Mouse (Mus musculus) midbrain, embryonic 16.5 days (tissue): ENCODE measurements around the gene Vgll4. TPM values are rescaled to one million over a fixed set of nuclear protein-coding genes. Genes with fewer than 3 reads are reported as not detected.

Experiments
- ATAC-seq: fragments of 200-750 bp; cut with Nextera tagmentation; 2 replicates; pipeline ENCODE4 v1.8.0; 2017; ENCODE audit warnings: moderate TSS enrichment
- H3K27ac ChIP-seq: fragments of 300-500 bp; sonication (generic); 2 replicates; pipeline ENCODE4 v1.5.1; 2014; ENCODE audit warnings: mild to moderate bottlenecking, low read length, mixed read lengths
- H3K27me3 ChIP-seq: fragments of 300-500 bp; sonication (generic); 2 replicates; pipeline ENCODE4 v1.6.1; 2014; ENCODE audit warnings: low read depth, low read length, mixed read lengths; ENCODE audit not compliant: control insufficient read depth, insufficient read depth
- H3K36me3 ChIP-seq: fragments of 300-500 bp; sonication (generic); 2 replicates; pipeline ENCODE4 v1.6.1; 2014; ENCODE audit warnings: mild to moderate bottlenecking, low read length, moderate library complexity, mixed read lengths; ENCODE audit not compliant: control insufficient read depth, insufficient read depth
- H3K4me1 ChIP-seq: fragments of 300-500 bp; sonication (generic); 2 replicates; pipeline ENCODE4 v1.6.1; 2014; ENCODE audit warnings: mild to moderate bottlenecking, low read length, mixed read lengths; ENCODE audit not compliant: control insufficient read depth, insufficient read depth
- H3K4me2 ChIP-seq: fragments of 300-500 bp; sonication (generic); 2 replicates; pipeline ENCODE4 v1.6.1; 2014; ENCODE audit warnings: mild to moderate bottlenecking, low read length, mixed read lengths
- H3K4me3 ChIP-seq: fragments of 300-500 bp; sonication (generic); 2 replicates; pipeline ENCODE4 v1.5.1; 2014; ENCODE audit warnings: low read depth, mild to moderate bottlenecking, low read length, moderate library complexity, mixed read lengths
- H3K9ac ChIP-seq: fragments of 300-500 bp; sonication (generic); 2 replicates; pipeline ENCODE4 v1.6.1; 2014; ENCODE audit warnings: low read depth, low read length, mixed read lengths
- H3K9me3 ChIP-seq: fragments of 300-500 bp; sonication (generic); replicated peaks from 2 replicates; pipeline ENCODE4 v1.6.1; 2014; ENCODE audit warnings: mild to moderate bottlenecking, low read length, mixed read lengths; ENCODE audit not compliant: control insufficient read depth, poor library complexity, severe bottlenecking
- WGBS: fragments of 180-500 bp; shearing (Covaris S2); extraction: QIAGEN DNeasy Blood & Tissue Kit; methylation state at CpG from one replicate; pipeline ENCODE4 v1.1.7; 2014; 5-methylcytosine and 5-hydroxymethylcytosine counted together
- polyA plus RNA-seq: library from polyadenylated mRNA; unstranded; fragments of >200 nt; fragmentation: Nextera tagmentation; extraction: Ambion mirVana; gene quantifications from 2 replicates; pipeline ENCODE4 v1.2.1, GENCODE M21; 2015

Gene Vgll4
- polyA plus RNA-seq, 1 experiment from 2014 or later, result 51.0 TPM

DNA sequence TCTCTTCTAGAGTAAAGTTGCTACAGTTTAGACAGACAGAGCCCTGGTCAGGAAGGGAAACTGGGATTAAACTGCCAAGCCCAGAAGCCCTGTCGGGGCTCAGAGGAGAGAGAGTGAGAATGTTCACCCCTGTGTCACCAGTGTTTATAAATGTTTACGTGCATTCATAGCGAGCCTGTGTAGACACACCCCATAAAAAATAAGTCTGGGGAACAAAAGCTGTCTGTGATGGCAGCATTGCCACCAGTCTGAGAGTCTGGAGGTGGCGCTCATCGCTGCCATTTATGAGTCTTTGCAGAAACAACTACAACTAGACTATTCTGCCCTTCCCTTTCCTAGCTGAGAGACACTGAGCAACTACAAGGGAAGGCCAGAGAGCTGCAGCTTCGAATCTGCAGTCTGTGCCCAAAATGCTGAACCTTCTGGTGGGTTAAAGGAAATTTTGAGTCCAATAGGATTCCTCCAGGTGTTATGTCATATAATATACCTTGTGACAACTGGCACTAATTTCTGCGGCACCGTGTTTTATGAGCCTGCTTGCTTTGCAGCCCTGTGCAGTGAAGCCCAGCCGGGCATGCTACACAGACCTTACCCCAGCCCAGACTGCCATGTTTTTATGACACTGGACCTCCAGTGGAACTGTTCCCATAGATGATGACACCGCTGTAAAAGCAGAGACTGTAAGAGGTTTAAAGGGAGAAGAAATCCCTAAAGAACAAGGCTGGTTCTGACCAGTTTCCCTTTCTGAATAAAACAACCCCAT is 11.4 kb downstream of the Vgll4 start:
- Histone ChIP-seq H3K27ac (no peak overlapping the region), H3K27me3 (no peaks in the 10 kb centered on the region), H3K36me3 (no peaks in the 10 kb centered on the region), H3K9me3 (no peaks in the 10 kb centered on the region), H3K4me1 (no peaks in the 10 kb centered on the region), H3K4me3 (no peak overlapping the region), H3K4me2 (no peak overlapping the region), H3K9ac (no peak overlapping the region)
- no peak for ATAC-seq
- WGBS, result 83% methylated on average over 10 of the region's 10 CpGs

DNA sequence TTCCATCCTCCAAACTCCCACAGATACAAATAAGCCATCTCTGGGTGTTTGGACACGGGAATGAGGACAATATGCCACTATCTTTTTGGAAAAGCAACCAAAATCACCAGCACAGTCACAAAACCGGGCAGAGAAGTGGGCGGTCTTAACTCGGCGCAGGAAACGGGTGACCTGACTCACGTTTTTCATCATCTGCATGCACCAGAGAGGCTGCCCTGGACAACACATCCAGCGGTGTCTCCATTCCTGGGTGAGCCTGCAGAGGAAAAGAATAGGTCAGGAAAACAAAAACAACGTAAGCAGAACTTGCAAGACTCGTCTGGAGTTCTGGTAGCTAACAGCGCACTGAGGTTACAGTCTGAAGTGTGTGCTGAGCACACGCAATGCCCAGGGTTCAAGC is 12.0 kb downstream of the Vgll4 start:
- Histone ChIP-seq H3K9ac (no peak overlapping the region), H3K4me1 (peaks cover under 1% of the 10 kb centered on the region; the same call in 1 of the 2 replicates), H3K4me3 (no peak overlapping the region), H3K27ac (no peak overlapping the region), H3K9me3 (no peaks in the 10 kb centered on the region), H3K4me2 (no peak overlapping the region), H3K36me3 (no peaks in the 10 kb centered on the region), H3K27me3 (no peaks in the 10 kb centered on the region)
- no peak for ATAC-seq
- 80% methylated on average over 12 of the region's 12 CpGs for WGBS

DNA sequence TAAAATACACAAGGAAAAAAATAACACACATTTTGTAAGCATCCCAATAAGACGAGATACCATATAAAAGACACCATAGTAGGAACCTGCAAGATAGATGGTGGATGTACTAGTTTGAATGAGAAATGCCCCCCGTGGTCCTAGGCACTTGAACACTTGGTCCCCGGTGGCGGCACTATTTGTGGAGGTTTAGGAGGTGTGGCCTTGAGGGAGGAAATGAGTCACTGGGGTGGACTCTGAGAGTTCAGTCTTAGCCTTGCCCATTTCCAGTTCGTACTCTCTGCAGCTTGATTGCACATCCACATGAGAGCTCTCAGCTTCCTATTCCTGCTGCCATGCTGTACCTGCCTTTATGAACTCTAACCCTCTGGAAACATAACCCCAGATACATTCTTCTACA is 15.3 kb downstream of the Vgll4 start:
- H3K9ac ChIP-seq, result no peak overlapping the region
- ATAC-seq, result no peak
- H3K4me2 ChIP-seq, result no peak overlapping the region
- no peak overlapping the region for H3K4me3 ChIP-seq
- no peaks in the 10 kb centered on the region for H3K9me3 ChIP-seq
- WGBS, result 91% methylated on average over 5 of the region's 5 CpGs
- H3K27ac ChIP-seq, result no peak overlapping the region
- H3K27me3 ChIP-seq, result no peaks in the 10 kb centered on the region
- peaks cover 6% of the 10 kb centered on the region for H3K4me1 ChIP-seq
- H3K36me3 ChIP-seq, result no peaks in the 10 kb centered on the region

DNA sequence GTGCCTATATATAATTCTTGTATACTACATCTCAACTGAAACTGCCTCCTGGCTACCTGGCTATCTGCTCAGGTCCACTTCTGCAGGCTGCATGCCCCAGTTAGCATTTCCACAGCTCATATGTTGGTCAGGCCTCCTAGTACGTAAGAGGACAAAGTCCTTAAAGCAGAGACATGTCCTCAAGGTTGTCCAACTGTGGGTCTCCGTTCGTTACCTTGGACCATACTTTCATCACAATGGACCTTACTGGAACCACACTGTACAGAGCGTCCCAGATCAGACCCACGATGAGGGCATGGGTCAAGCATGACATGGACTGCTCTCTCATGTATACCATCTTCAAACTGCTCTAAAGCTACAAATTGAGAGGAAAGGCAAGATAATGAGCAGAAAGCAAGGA is 16.2 kb downstream of the Vgll4 start:
- no peak overlapping the region for H3K9ac ChIP-seq
- no peaks in the 10 kb centered on the region for H3K9me3 ChIP-seq
- no peak overlapping the region for H3K27ac ChIP-seq
- no peak overlapping the region for H3K4me2 ChIP-seq
- WGBS, result 96% methylated on average over 5 of the region's 5 CpGs
- no peaks in the 10 kb centered on the region for H3K27me3 ChIP-seq
- peaks cover 6% of the 10 kb centered on the region for H3K4me1 ChIP-seq
- no peaks in the 10 kb centered on the region for H3K36me3 ChIP-seq
- H3K4me3 ChIP-seq, result no peak overlapping the region
- ATAC-seq, result no peak

DNA sequence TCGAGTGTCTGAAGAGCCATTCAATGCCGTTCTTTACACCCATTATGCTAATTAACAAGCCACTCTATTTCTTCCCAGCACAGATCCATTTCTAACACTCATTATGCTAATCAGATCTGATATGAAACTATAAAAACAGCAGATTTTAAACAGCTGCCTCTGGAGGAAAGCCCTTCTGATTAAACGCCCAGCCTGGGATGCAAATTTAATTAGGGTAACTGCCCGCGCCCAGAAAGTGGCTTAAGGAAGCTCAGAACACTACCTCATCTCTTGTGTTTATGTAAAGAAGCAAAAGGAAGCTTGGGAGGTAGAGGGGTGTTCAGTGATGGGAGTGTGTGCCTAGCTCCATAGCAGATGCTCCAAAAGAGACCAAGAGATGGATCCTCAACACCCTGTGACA is 17.4 kb downstream of the Vgll4 start:
- Histone ChIP-seq H3K9ac (no peak overlapping the region), H3K27ac (peak overlapping the region; percentile 54; the same call in 1 of the 2 replicates), H3K27me3 (no peaks in the 10 kb centered on the region), H3K9me3 (no peaks in the 10 kb centered on the region), H3K36me3 (no peaks in the 10 kb centered on the region), H3K4me2 (no peak overlapping the region), H3K4me3 (no peak overlapping the region), H3K4me1 (peaks cover 6% of the 10 kb centered on the region)
- ATAC-seq, result peak; percentile 42; the same call in 1 of the 2 replicates
- 24% methylated on average over 5 of the region's 5 CpGs for WGBS

DNA sequence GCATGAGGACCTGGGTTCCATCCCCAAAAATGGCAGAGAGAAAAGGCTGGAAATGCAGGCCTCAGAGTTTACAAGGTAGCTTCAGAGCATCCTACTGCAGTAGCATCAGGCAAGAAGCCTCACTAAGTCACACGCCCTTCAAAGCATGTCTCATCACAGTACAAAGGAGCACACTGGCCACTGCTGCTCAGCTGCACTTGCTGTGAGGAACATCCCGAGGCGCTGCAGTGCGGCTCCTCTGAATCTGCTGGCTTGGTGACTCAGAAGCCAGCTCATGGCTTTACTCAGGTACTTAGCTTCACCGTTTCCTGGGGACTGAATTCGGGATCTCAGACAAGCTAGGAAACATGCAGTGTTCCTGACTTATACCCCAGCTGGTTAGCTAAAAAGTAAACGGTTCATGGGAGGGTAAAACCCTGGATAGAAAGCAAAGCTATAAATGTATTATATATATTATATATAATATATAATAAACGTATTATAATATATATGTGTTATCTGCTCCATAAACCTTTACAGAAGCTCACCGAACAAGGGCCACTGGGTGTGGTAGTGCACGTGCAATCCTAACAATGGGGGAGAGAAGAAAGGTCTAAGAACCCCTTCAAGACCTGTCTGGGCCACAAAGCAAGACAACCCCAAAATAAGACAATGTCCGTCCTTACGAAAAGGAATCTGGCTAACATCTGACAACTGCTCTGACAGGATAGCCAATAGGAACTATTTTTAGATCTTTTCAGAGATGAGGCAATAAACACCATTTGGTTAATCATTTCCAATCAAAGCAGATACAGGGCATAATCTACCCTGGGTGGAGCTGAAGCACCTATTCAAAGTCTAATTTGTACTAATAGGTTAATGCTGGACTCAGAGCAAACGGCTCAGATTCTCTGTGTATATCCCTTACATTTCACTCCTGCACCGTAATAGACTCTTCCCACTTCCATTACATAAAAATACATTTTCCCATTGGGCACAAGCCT is 25.0 kb downstream of the Vgll4 start:
- Histone ChIP-seq H3K27me3 (no peaks in the 10 kb centered on the region), H3K4me1 (no peaks in the 10 kb centered on the region), H3K4me2 (no peak overlapping the region), H3K9me3 (no peaks in the 10 kb centered on the region), H3K27ac (no peak overlapping the region), H3K9ac (no peak overlapping the region), H3K4me3 (no peak overlapping the region), H3K36me3 (no peaks in the 10 kb centered on the region)
- no peak for ATAC-seq
- 87% methylated on average over 14 of the region's 14 CpGs for WGBS

DNA sequence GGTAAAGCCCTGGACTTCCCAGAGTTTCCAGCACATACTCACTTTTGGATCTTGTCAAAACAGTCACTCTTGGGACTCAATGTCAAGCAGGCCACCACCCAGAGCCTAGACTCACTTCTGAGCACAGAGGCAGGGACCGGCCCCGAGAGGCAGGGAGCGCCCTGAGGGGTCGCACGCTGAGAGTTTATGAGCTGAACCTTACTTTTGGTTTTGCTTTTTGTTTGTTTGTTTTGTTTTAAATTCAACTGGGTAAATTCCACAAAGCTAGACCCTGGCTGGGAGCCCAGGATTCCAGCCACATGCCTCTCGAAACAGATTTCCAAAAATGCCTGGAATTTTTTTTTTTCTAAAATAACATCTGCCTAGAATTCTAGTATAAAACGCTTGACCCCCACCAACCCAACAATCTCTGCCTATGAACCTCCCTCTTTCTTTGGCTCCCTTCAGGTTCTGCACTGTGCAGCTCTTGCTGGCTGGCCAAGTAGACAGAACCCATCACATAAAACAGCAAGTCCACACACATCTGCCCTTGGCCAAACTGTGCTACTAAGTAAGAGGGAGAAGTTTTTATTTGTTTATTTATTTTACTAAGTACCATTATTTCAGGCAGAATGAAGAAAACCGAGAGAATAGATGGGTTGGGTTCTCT is 28.5 kb downstream of the Vgll4 start:
- H3K27me3 ChIP-seq, result no peaks in the 10 kb centered on the region
- no peak overlapping the region for H3K4me3 ChIP-seq
- no peak overlapping the region for H3K4me2 ChIP-seq
- no peaks in the 10 kb centered on the region for H3K9me3 ChIP-seq
- H3K9ac ChIP-seq, result no peak overlapping the region
- no peak overlapping the region for H3K27ac ChIP-seq
- no peak for ATAC-seq
- H3K36me3 ChIP-seq, result no peaks in the 10 kb centered on the region
- no peaks in the 10 kb centered on the region for H3K4me1 ChIP-seq
- 77% methylated on average over 8 of the region's 8 CpGs for WGBS

DNA sequence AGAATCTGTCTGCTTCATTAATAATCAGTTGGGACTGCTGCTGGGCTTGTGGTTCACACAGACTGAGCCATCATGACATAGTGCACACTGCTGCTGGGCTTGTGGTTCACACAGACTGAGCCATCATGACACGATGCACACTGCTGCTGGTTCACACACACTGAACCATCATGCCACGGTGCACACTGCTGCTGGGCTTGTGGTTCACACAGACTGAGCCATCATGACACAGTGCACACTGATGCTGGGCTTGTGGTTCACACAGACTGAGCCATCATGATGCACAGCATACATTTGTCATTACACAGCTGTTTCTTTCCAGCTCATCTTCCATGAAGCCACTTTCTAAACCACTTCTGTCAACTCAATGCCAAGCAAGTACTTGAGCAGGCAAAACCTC is 30.1 kb downstream of the Vgll4 start:
- H3K4me1 ChIP-seq, result no peaks in the 10 kb centered on the region
- no peaks in the 10 kb centered on the region; the same call in 1 of the 2 replicates for H3K9me3 ChIP-seq
- H3K36me3 ChIP-seq, result no peaks in the 10 kb centered on the region
- no peak overlapping the region for H3K27ac ChIP-seq
- no peak overlapping the region for H3K4me2 ChIP-seq
- ATAC-seq, result no peak
- WGBS, result 87% methylated on average over 2 of the region's 2 CpGs
- H3K9ac ChIP-seq, result no peak overlapping the region
- no peak overlapping the region for H3K4me3 ChIP-seq
- no peaks in the 10 kb centered on the region for H3K27me3 ChIP-seq
